Mouse (Mus musculus): Measurements from ENCODE around the gene Slc44a2.

Slc44a2 gene

DNA sequence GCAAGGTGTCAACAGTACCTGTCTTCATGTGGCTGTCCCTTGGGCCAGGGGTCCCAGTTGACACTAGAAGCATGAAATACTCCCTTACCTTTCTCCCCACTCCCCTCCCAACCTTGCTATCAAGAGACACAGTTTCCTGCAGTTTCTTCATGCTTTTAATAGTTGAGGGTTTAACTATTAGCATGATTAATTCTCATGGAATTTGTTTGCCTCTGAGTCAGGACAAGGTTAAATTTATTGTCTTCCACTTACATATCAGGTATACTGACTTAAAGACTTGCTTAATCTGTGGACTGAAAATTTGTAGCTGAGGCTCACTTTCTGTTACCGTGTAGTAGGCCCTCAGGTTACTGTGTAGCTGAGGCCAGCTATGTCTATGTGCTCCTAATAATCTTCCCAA lies 13.0 kb downstream of the Slc44a2 start:
- DNase-seq (ENCODE audit: low read depth) = no peak

DNA sequence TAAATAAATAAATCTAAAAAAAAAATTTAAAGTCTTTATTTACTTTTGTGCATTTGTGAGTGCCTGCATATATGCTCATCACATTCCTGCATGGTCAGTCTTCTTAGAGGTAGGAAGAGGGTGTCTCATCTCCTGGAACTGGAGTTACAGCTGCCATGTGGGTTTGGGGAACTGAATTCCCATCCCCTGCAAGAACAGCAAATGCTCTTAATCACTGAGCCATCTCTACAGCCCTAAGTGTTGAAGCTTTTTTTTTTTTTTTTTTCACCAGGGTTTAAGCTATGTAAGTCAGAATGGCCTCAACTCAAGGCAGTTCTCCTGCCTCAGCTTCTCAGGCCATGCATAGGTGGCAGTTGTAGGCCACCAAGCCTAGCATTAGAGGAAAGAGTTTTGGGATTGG lies 14.2 kb downstream of the Slc44a2 start:
- no peak for DNase-seq (ENCODE audit: low read depth)

DNA sequence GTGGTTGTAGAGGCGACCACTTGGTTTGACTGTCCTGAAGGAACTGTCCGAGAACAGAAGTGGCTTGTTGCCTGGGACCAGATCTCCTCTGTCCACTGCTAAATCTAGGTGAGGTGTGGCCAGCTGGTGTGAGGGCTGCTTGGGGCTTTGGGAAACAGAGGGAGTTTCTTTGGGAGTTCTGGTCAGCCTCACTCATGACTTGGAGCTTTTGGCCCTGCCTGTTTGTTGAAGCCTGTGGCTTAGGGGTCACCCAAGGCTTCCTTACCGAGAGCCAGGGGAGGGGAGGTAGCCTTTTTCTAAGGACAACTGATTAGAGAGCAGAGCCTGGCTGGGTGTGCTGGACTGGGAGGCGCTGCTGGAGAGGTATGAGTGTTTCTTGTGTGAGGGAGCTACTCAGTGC lies 14.9 kb downstream of the Slc44a2 start:
- DNase-seq (ENCODE audit: low read depth) = no peak

DNA sequence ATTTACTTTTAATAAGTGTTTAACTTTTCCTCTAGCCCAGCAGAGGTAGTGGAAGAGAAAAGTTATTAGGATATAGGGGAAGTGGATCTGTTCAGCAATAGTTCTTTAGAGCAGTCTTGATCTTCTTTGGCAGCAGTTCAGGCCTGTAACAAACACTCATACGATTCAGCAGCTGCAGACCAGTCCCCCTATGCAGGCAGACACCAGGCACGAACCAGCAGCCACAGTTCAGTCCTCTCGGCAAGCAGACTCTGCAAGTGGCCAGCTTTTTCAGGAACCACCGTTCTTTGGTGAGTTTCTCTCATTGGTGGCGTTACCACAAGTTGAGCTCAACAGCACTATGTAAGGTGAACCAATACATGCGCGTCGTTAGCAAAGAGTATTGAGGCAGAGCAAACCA lies 16.0 kb downstream of the Slc44a2 start:
- no peak for DNase-seq (ENCODE audit: low read depth)

DNA sequence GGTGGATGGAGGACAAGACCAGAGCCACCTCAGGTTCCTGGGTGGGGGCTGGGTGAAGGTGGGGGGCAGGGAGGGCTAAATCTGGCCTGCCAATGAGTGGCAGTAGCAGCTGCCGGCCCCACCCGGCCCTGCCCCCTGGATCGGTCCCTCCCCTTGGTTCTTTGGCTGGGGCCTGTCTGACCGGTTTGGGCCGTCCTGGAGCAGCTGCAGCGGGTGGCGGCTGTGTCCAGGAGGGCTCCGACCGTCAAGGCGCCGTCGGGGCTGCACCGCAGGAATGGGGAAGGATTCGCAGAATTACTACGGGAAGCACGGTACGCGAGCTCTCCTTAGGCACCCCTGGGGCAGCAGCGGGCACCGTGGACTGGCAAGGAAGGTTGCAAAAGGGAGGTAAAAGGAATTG lies 17.2 kb downstream of the Slc44a2 start:
- DNase-seq (ENCODE audit: low read depth) = no peak

DNA sequence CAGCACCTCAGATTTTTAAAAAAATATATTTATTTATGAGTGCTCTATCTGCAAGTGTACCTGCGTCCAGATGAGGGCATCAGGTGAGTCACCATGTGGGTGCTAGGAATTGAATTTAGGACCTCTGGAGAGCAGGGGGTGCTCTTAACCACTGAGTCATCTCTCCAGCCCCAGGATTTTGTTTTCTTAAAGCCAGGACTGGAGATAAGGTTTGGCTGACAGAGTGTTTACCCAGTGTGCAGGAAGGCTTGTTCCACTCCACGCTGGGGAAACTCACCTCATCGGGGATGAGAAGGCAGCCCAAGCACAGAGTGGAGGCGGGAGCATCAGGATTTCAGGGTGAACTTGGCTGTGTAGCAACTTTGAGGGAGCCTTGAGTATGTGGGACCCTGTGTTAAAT lies 19.9 kb downstream of the Slc44a2 start:
- DNase-seq (ENCODE audit: low read depth) = no peak

DNA sequence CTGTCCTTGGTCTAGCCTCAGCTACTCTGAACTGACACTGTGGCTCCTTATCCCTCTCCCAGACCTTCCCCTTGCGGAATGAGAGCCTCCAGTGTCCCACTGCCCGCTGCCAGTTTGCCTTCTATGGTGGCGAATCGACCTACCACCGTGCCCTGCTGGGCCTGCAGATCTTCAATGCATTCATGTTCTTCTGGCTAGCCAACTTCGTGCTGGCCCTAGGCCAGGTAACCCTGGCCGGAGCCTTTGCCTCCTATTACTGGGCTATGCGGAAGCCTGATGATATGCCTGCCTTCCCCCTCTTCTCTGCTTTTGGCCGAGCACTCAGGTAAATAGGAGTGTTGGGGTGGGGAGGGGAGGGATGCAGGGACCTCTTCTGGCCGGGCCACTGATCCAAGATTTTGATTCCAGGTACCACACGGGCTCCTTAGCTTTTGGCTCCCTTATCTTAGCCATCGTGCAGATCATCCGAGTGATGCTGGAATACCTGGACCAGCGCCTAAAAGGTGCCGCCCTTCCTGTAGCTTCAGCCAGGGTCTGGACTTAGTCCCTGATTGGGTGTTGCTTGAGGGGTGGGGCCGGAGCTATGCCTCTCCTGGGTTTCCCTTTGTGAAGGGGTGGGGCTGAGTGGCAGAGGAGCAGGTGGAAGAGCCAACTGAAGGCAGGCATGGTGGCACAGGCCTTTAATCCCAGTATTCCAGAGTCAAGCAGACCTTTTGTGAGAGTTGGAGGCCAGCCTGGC lies 26.3 kb downstream of the Slc44a2 start:
- DNase-seq (ENCODE audit: low read depth) = no peak

DNA sequence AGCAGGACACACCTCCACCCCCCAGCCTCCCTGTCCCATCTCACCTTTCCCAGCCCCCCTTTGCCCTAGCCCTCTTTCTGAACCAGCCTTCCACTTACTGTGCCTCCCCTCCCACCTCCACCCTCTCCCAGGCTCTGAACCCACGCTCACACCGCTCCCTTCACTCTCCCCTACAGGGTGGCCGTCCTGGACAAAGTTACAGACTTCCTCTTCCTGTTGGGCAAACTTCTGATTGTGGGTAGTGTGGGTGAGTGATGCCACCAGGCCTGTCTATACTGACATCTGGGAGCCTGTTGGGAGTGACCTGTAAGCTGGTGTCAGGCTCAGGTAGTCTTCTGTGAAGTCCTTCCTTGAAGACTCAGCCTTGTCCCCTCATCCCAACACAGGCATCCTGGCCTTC lies 27.7 kb downstream of the Slc44a2 start:
- DNase-seq (ENCODE audit: low read depth) = no peak

DNA sequence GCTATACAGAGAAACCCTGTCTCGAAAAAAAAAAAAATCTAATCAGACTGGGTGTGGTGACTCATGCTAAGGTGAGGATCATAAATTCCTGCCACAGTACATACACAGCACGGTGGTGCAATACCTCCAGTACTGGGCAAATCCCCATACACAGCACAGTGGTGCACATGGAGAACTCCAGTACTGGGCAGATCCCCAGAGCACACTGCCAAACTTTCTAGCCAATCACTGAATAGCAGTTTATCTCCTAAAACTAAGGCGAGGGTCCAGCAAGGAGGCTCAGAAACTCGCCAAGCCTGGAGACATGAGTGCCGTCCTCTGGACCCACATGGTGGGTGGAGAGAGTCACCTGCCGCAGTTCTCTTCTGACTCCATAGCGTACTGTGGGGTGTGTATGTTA lies 30.7 kb downstream of the Slc44a2 start:
- DNase-seq (ENCODE audit: low read depth) = no peak

DNA sequence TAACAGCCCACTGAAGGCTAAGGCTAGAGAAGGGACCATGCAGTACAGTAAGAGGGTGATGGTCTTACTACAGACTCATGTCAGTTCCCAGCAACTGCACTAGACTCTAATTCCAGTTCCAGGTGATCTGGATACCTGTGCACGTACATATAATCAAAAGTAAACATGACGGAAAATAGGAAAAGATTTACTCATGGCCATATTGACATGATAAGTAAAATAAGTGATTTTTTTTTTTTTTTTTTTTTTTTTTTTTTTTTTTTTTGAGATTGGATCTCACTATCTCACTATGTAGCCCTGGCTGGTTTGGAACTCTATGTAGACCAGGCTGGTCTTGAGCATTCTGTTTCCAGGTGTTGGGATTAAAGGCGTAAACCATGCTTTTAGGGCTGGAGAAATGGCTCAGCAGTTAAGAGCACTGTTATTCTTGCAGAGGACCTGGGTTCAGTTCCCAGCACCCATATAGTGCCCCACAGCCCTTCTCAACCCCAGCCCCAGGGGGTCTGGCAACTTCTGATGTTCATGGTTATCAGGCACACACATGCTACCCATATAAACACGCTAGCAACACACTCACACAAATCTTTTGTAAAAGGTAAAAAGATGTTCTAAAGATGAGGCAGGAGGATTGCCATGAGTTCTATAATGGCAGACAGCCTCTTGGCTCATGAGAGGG lies 31.3 kb downstream of the Slc44a2 start:
- no peak for DNase-seq (ENCODE audit: low read depth)

DNA sequence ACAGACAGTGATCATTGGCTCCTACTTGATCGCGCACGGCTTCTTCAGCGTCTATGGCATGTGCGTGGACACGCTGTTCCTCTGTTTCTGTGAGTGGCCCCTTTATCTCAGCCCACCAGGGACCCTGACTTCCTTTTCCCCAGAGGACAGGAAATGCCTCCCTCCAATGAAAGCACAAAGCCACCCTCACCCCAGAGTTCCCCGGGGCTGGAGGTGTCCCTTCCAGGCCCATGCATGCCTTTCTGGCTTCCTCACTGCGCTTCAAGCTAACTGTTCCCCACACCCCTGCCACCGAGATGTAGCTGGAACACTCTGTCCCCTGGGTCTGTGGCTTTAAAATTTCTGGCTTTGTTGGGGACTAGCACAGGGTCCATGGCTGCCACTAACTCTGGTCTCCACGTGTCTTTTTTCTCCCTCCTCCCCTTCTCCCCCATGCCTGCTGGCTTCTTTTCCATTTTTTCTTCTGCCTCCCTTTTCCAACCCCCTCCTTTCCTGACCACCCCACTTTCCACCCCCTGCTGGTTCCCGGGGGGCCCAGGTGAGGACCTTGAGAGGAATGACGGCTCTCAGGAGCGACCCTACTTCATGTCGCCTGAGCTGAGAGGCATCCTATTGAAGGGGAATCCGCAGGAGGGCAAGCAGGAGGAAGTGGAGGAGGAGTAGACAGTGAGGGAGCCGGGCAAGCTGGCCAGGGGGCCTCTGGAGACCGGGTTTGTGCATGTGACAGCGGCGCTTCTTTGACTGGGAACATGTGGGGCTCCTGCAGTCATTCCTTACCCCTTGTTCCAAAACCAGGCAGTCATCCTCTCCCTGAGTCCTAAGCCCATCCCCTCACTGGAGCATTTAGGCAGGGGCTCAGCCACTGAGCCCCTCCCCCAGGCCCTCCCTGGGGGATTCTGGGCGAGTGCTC lies 32.2 kb downstream of the Slc44a2 start:
- DNase-seq (ENCODE audit: low read depth) = no peak

DNA sequence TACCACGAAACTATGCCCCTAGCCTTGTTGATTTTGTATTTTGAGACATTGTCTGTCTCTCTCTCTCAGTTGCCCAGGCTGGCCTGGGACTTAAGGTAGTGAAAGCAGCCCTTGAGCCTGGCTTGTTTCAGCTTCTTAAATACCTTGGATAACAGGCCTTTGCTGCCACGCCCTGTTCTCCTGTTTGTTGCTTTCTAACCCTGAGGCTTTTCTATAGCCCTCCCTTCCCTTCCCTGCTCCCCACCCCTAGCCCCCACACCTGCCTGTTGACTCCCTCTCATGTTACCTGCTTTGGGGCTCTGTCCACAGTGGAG lies 32.8 kb downstream of the Slc44a2 start:
- no peak for DNase-seq (ENCODE audit: low read depth)

DNA sequence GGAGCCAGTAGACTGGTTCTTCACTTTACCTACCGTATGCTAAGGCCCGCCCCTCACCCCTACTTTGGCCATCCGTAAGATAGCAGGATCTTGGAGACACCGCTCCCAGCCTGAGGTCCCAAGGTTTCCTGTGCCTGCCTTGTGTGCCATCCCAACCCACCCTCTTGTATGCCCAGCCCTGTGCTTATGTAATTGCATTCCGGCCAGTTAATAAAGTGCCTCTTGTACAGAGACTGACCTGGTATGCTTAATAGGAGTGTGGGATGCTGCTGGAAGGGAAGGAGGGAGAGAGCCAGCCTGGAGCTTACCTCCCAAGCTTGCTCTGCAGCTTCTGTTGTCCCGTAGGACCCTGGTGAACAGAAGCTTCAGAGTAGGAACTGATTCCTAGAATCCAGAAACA lies 34.3 kb downstream of the Slc44a2 start:
- no peak for DNase-seq (ENCODE audit: low read depth)

DNA sequence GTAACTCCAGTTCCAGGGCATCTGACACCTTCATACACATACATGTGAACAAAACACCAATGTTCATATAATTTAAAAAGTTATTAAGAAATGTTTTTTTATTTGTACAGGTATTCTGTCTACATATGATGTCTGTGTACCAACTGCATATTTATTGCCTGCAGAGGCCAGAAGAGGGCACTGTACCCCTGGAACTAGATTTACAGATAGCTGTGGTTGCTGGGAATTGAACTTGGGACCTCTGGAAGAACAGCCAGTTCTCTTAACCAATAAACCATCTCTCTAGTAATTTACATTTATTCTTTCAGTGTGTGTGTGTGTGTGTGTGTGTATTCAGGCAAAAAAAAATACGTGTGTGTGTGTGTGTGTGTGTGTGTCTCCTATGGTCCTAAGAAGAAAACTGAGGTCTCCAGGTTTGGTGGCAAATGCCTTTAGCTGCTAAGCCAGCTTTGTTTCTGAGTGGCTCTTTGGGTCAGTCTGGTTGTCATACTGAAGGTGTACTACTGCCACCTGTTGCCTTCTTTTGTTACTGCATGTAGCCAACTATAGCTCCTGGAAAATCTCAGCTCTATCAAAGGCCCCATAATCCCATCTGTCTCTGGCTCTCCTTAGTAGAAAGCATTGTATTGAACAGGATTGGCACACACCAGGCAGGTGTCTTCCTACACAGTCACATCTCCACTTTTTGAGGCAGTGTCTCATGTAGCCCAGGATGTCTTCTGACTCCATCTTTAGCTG lies 36.7 kb downstream of the Slc44a2 start:
- DNase-seq (ENCODE audit: low read depth) = peak; percentile 68

DNA sequence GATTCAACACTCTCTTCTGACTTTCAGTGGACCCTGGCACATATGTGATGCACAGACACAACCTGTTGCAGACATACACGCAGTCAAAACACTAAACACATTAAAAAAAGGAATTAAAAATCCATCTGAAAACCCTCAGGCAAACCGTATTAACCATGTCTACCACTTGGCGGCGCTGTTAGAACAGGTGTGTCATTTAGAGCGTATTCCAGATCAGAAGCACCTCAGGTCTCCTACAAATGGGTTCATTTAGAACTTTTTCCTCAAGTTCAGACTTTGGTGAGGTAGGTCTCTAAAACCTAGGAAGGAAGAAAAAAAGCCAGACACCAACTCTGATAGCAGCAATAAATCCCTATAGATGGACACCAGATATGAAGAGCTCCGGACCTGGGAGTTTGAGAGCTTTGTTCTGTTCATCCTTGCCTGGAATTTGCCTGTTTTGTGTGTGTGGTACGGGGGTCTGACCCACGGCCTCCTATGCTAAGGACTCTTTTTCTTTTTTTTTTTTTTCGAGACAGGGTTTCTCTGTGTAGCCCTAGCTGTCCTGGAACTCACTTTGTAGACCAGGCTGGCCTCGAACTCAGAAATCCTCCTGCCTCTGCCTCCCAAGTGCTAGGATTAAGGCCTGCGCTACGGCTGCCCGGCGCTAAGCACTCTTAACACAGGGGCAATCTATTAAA lies 46.2 kb downstream of the Slc44a2 start:
- peak; percentile 70 for DNase-seq (ENCODE audit: low read depth)

DNA sequence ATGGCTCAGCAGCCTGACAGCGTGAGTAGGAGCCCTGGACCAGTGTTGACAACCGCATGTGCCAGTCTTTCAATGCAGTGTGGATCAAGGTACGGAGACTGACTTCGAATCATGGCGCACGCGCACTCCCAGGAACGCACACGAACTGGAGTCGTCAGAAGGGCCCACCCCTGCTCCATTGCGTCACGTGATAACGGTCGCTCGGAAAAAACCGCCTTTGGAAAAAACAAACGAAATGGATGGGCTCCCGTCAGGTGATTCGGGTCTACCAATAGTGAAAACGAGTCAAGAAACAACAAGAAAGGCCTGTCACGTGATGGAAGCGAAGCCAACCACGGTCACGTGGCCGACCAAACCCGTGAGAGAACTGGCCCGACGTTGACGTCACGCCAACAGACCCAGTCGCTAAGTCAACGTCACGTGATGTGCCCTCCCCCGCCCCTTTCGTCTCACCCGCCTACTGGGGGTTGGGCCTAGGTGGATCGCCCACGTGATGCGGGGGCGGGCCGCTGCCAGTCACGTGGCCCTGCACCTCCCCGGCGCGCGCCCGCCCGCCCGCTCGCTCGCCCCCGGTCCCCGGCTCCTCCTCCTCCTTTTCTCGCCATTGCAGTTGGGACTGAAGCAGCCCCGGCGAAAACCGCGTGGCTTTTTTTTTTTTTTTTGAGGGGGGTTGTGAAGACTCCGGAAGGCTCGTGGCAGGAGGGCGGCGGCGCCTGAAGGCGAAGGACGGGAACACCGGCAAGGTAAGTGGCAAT lies 47.0 kb downstream of the Slc44a2 start, which contains the start of gene Ilf3:
Gene Ilf3, plus strand, starts transcription at position 515 of the 755 bp plus-strand sequence.
- DNase-seq (ENCODE audit: low read depth) = peak; percentile 99

DNA sequence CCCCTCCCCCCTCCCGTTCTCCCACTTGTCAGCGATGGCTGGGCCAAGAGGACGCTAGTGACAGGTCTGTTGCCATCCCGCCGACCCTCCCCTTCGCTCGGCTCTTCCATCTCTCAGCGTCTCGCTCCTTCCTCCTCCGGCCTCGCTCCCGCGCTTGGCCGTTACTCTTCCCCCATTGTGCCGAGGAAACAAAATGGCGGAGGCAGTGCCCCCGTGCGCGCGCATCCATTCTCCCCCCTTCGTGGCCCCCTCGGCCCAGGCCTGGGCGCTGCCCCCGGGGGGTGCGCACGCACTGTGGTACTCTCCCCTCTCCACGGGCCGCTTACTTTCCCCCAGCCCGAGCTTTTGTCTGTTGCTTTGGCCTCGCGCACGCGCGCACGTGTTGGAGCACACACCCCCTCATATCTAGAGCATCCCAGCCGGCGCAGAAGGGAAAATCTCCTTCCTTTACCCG lies 47.7 kb downstream of the Slc44a2 start:
- peak; percentile 63 for DNase-seq (ENCODE audit: low read depth)

DNA sequence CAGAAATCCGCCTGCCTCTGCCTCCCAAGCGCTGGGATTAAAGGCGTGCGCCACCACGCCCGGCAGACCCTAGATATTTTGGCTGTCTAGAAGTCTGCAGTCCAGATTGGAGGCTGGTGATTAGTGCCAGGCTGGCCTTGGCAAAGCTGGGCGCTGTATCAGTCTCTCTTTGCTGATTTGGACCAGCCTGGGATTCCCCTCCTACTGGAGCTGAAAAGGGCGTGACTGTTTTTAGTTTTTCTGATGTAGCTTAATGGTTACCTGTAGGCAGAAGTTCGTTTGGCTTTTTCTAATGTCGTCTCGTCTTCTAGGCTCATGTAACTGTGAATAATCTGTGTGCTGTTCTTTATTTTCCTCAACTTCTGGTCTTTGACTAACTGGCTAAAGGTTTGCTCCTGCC lies 48.6 kb downstream of the Slc44a2 start:
- no peak for DNase-seq (ENCODE audit: low read depth)

DNA sequence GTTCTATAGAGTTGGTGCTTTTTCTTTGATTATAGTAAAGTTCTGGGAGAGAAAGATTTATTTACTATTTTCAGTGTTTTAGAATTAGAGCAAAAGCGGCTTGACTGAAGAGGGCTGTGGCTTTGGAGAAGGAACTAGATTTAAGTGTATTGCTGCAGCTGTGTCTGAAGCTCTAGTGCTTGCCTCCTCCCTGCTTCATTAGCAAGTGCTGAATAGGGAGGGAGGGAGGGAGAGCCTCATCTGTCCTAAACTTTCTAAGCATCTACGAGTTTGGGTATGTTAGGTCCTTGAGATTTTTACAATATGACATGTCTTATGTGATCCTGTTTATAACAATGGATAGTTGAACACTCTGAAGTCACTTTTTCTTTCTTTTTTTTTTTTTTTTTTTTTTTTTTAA lies 50.4 kb downstream of the Slc44a2 start:
- no peak for DNase-seq (ENCODE audit: low read depth)

DNA sequence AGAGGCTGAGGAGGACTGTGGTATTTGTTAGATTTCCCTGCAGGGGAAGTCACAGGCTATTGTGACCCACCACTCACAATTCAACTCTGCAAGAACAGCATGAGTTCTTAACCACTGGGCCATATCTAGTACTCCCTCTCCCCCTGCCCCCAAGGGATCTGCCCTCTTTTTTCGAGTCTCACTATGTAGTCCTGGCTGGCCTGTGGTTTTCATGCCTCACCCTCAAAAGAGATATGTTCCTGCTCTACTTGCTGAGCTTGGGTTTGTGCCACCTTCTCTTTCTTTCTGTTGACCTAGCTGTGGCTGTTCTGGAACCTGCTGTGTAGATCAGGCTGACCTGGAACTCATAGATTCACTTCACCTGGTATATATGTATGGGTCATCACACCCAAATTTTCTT lies 52.0 kb downstream of the Slc44a2 start:
- DNase-seq (ENCODE audit: low read depth) = no peak

DNA sequence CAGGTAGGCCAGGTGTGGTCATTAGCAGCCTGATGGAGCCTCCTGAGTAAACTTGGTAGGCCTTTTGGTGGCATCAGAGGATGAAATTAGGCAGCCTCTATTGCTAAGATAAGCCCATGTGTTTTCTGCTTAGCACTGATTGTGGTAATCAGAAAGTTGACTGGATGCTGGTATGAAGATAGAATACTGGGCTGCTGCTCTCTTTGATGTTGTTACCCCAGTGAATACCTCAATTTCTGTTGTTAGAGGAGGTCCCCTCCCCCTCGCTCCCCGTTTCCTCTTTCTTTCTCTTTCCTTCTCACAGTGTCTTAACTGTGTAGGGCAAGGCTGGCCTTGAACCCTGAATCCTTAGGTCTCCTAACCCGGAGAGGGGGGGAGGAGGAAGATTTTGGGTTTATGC lies 58.7 kb downstream of the Slc44a2 start:
- no peak for DNase-seq (ENCODE audit: low read depth)
